Mouse (Mus musculus): ENCODE measurements around the gene Irx6.

Gene Irx6

DNA sequence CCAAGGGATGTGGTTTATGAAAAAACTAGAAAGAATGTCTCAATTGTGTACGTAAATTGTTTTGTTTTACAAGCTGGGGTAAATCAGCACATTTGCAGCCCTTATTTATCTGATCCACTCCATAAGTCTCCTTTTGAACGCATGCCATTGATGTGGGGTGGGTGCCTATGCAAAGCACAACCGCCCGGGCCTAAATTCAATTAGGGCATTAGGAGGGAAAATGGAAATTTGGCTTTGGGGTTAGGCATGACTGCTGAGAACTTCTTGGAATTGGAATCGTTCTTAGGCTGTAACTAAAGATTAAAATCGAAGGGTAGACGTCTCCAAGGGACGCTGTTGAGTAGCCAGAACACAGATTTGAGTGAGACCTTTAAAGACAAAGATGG is 47.8 kb downstream of the Irx6 start:
- DNase-seq (ENCODE audit: low spot score in 2 of 2): no peak

DNA sequence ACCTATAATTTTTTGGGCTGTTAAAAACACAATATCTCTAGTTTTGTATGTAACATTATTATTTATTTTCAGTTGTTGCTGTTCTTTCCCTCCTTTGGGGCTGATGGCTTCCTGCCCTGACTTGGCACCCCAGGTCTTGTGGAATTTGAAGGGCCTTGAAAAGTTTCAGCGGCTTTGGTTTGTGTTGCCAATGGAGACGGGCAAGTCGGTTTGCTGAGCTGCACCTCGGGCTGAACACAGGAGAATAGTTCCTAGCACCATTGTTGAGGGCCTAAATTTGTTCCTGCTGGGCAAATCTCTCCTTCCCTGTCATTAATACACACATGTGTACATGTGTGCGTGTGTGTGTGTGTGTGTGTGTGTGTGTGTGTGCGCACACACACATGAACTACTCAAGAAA is 49.2 kb downstream of the Irx6 start:
- no peak for DNase-seq (ENCODE audit: low spot score in 2 of 2)

DNA sequence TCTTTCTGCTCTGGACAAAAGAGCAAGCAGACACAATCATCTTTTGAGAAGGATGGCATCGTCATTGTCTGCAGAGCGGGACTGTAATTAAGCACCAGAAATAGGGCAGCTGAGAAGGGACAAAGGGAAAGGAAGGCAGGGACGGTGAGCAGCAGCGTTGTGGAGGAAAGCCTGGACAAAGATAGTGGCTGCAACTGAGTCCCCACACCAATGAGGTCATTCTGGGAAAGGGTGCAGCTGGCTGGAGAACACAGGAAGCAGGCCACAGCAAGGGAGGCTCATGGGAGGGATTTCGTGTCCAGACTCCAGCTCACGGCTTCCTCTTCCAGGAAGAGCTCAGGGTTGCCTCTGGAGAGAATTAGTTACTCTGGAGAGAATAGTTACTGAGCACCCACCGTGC is 49.9 kb downstream of the Irx6 start:
- DNase-seq (ENCODE audit: low spot score in 2 of 2): no peak

DNA sequence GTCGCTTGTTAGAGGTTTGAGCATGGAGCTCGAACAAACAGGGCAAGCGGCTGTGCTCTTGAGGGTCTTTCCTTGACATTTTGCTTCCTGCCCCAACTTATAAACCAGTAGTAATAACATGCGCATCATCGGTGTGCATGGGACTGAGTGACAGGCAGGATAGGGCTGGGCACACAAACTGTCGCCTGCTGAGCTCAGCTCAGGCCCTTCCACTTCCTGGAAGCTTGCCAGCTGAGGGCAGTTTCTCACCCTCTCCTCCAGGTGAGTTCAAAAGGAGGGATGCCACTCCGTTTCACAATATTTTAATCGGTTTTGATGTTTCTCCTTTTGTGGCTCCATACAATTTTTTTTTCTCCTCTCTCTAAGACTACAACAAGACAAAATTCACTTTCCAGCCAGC is 50.3 kb downstream of the Irx6 start:
- no peak for DNase-seq (ENCODE audit: low spot score in 2 of 2)
